Mouse (Mus musculus) monocyte, adult 5-6 weeks (primary cell): Measurements from ENCODE around the gene Ybx2. TPM values are rescaled to one million over a fixed set of nuclear protein-coding genes. Genes with fewer than 3 reads are reported as not detected.
"Not testable (repeated sequence)": the region's sequence is repeated elsewhere in the genome, so short reads cannot be mapped to it uniquely, and the experiment has no call there.

Experiments used
- ATAC-seq: fragments of 153-309, 156-312 bp; replicated peaks from 2 replicates; pipeline ENCODE4 v1.8.0; 2017; ENCODE audit warnings: mild to moderate bottlenecking; ENCODE audit not compliant: low TSS enrichment, insufficient number of reproducible peaks, severe bottlenecking, poor library complexity, low FRiP score
- total RNA-seq: library from RNA; stranded (forward); fragments of 200-1000, 200-491, 200-594 nt; gene quantifications from 3 replicates; pipeline ENCODE4 v1.2.3, GENCODE M21; 2017

The Ybx2 gene
- total RNA-seq, 1 experiment from 2014 or later: not detected

GRCm38 (mm10) chr11:69913554-69914371 is 21.8 kb upstream of the Ybx2 start, which contains the start of gene Gps2:
Gps2 (plus strand) TSS chr11:69913888.
- ATAC-seq: peak; percentile 86

- ATAC-seq: no peak
Observed at GRCm38 (mm10) chr11:69914372-69914764, 21.2 kb upstream of the Ybx2 start.

GRCm38 (mm10) chr11:69914917-69915430 is 20.6 kb upstream of the Ybx2 start:
- no peak for ATAC-seq

DNA sequence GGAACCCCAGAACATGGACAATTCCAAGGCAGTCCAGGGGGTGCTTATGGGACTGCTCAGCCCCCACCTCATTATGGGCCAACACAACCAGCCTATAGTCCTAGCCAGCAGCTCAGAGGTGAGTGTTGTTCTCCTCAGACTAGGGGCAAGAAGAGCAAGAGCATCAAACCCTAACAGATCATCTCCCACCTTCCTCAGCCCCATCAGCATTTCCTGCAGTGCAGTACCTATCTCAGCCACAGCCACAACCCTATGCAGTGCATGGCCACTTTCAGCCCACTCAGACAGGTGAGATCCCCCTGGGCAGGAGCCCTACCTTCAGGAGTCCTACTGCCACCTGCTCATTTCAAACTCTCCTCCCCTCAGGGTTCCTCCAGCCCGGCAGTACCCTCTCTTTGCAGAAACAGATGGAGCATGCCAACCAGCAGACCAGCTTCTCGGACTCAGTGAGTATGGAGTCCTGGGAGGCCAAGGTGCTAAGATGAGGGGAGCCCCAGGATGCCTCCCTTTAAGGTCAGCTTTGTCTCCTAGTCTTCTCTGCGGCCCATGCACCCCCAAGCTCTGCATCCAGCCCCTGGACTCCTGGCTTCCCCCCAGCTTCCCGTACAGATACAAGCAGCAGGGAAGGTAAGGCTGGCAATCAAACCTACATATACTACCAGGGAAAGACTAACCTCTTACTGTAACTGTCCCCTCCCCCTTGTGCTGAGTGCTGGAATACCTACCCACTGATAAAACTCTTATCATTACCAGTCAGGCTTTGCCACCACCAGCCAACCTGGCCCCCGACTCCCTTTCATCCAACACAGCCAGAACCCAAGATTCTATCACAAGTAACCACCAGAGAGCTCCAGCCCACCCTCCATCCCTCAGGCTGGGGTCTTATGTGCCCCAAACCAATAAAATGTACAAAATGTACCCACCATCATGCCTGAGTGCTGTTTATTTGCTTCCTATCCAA is 19.6 kb upstream of the Ybx2 start:
- no peak for ATAC-seq

DNA sequence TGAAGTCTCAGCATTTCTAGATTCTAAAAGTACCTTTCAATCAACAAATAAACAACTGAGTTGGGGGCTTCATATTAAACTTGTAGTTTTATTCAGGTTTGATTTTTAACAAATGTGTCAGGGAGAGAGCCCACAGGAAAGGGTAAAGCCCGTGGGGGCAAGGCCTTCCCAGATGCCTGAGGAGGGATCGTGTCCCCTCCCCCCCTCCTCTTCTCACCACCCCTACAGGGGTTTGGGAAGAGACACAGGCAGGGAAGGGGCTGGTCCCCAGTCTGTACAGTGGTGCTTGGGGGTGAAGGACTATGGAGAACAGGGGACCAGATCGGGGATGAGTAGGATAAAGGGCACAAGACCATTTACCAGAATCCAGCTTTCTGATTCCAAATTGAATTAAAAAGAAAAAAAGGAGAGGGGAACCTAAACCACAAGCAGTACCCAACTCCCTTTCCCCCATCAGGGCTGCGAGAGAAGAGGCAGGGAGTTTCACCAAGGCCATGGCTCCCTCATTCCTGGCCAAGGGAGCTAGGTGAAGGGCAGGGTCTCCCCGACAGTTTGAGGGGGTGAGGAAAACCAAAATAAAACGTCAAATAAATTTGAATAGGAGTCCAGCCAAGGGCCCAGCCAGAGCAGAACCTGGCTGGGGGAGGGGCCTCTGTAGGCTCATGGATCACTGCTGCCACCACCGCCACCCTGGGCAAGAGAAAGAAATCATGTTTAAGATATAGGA is 18.8 kb upstream of the Ybx2 start:
- not testable (repeated sequence) for ATAC-seq

- ATAC-seq: no peak
Observed at GRCm38 (mm10) chr11:69917379-69917948, 18.1 kb upstream of the Ybx2 start.

DNA sequence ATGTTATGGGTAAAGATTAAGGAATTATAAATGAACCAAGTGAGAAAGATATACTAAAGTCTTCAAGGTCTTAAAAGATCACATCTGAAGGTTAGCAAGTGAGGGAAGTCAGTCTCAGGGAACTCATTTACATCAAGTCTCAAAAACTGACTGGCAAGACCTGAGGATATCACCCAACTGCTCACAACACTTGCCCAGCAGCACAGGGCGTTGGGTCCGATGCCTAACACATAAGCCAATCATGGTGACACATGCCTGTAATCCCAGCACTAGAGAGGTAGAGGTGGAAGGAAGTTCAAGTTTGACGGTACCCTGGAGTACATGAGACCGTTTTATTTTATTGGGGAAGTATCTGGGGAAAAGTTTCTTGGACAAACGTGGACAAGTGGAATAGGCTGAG is 17.5 kb upstream of the Ybx2 start:
- ATAC-seq: no peak

- no peak for ATAC-seq
Observed at GRCm38 (mm10) chr11:69919053-69919452, 16.5 kb upstream of the Ybx2 start.

DNA sequence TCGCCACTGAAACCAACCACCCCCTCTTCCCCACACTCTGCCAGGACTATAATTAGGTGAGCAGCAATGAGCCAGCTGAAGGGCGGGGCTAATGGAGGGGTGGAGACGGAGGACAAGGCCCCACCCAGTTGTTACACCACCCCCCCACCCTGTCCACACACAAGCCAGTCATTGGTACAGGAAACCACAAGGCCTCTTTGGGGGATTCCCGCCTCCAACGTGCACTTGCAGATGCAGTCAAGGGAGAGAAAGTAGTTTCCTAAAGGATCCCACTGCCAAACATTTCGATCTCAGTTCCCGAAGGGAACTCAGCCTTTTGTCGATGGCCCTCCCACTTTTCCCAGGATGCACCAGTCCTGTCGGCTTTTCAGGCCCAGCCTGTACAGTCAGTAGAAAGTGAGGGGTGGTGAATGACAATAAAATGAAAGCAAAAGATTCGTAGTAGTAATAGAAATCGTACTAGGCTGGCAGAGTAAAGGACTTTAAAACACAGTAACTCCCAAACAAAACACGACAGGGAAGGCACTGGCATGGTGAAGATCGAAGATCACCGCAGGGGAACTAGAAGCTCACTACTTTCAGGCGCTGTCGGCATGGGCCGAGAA is 15.8 kb upstream of the Ybx2 start:
- ATAC-seq: peak; percentile 37

- no peak for ATAC-seq
Observed at GRCm38 (mm10) chr11:69920266-69921031, 15.1 kb upstream of the Ybx2 start.

DNA sequence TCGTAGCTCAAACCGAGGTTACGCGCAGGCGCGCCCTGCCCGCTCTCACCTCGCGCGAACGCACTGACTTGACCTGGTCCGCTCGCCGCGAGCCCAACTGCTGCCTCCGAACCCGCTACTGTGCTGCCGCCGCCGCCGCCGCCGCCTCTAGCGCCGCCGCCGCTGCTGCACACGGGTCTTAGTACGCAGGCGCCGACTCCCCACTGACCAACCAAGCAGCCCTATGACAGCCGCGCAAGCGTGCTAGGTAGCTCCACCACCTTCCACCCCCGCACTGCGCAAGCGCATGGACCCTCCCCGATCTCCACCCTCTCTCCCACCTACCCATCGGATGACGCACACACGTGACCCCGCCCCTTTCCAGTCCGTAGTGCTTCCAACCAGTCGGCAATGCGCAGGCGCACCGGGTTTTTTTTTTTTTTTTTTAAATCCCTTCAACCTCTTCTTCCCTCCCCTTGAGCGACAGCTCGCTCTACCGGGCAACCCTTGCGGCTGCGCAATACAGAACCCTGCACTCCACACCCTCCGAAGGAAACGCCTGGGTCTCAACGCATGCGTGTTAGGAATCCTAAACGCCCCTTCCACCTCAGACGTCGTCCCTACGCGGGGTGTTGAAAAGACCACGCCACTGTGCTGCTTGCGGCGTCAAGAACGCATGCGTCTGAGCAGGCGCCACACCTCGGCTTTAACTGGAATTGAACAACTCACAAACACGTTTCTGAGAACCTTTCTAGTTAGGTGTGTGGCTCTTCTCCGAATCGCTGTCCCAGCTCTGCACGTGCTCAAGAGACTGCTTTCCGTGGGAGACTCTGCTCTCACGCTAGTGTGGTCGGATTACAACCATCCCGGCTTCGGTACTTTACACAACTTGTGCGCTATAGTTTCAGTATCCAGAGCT is 14.2 kb upstream of the Ybx2 start, which contains the start of gene Eif5a:
Gene Eif5a (minus strand): TSS at position 845 of the 898 bp plus-strand sequence.
- peak; percentile 85 for ATAC-seq

DNA sequence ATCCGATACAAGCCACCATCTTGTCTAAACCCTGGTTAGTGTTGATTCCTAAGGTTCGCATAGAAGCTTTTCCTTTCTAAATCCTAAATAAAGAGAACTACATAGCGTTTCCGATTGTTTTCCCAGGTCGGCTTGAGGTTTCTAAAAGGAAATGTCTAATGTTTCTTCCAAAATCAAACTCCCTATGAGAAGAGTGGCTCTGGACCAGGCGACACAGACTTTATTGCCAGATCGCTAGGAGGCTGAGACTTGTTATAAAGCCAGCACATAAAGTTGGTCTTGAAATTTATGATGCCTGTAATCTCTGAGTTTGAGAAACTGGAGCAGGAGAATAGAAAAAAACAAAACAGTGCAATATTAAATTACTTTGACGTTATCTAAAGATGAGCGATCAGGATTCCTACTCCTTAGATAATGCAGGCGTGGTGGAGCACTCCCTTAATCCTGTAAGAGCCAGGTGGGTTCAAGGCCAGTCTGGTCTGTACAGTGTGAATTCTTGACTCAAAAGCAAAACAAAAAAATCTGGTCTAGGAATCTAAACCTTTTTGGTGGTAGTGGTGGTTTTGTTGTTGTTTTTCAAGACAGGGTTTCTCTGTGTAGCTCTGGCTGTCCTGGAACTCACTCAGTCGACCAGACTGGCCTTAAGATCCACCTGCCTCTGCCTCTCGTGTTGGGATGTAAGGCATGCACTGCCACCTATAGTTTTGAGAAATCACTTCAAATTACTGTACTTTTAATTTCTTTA is 13.4 kb upstream of the Ybx2 start:
- ATAC-seq: no peak

GRCm38 (mm10) chr11:69922796-69923195 is 12.8 kb upstream of the Ybx2 start:
- ATAC-seq: no peak

- no peak for ATAC-seq
Observed at GRCm38 (mm10) chr11:69927501-69927900, 8.1 kb upstream of the Ybx2 start.

DNA sequence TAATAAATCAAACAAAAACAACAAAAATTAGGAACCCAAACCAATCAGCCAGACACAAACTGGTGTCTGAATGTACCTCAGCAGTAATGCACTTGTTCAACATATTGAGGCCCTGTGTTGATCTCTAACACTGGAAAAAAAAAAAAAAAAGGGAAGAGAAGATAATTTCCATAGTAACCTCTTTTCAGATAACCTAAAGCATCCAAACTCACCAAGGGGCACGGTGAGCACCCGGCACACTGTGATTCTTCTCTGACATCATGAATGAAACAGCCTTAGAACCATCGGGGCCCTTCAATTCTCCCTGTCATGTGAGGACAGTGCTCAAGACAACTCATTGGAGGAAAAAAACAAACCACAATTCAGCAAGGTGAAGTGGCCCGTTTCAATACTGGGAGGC is 5.9 kb upstream of the Ybx2 start:
- ATAC-seq: no peak

GRCm38 (mm10) chr11:69930176-69930575 is 5.4 kb upstream of the Ybx2 start:
- not testable (repeated sequence) for ATAC-seq
